Mouse (Mus musculus) CH12.LX (cell line): ENCODE data around the gene Ebf3. TPM values are rescaled to one million over a fixed set of nuclear protein-coding genes. Genes with fewer than 3 reads are reported as not detected.

ENCODE experiments used
- DNase-seq: peaks from one replicate; pipeline ENCODE4 v3.0.0-alpha.2; 2013; ENCODE audit errors: extremely low read depth
- H3K27ac ChIP-seq: 2 replicates; pipeline ENCODE4 v1.5.1; 2012; ENCODE audit warnings: low read depth, mild to moderate bottlenecking, control low read depth, moderate library complexity; ENCODE audit not compliant: insufficient read depth
- H3K27me3 ChIP-seq: replicated peaks from 2 replicates; pipeline ENCODE3; 2012; ENCODE audit warnings: inconsistent platforms
- H3K36me3 ChIP-seq, 2 experiments: replicated peaks in 1 of 2; 2 replicates each; pipeline versions ENCODE3 to v1.6.1; 2012; ENCODE audit warnings: inconsistent platforms in 1 of 2, low read length in 1 of 2, mild to moderate bottlenecking in 1 of 2, mixed read lengths in 1 of 2, moderate library complexity in 1 of 2; ENCODE audit not compliant: control insufficient read depth in 1 of 2, insufficient read depth in 1 of 2
- H3K4me1 ChIP-seq, 2 experiments: 2 replicates each; pipeline ENCODE4 v1.6.1; 2012; ENCODE audit warnings: inconsistent platforms in 1 of 2, moderate library complexity in 1 of 2; ENCODE audit not compliant: insufficient read depth in 2 of 2, control insufficient read depth in 1 of 2
- H3K4me2 ChIP-seq: 2 replicates; pipeline ENCODE4 v1.6.1; 2012; ENCODE audit warnings: low read depth, mild to moderate bottlenecking, control low read depth; ENCODE audit not compliant: poor library complexity, insufficient read depth, severe bottlenecking
- H3K4me3 ChIP-seq, 3 experiments: fragments of 150-350 bp in 1 of 3; sonication (generic) in 1 of 3; replicated peaks in 1 of 3; 2 replicates each; pipeline versions ENCODE3 to v1.5.1; 2011 to 2012; ENCODE audit warnings: low read depth in 2 of 3, low read length in 2 of 3, mild to moderate bottlenecking in 2 of 3, moderate library complexity in 2 of 3, control low read depth in 1 of 3, improper control_type of control experiment in 1 of 3, inconsistent platforms in 1 of 3, mixed read lengths in 1 of 3; ENCODE audit not compliant: poor library complexity in 1 of 3
- H3K79me2 ChIP-seq: replicated peaks from 2 replicates; pipeline ENCODE4 v1.6.1; 2012; ENCODE audit warnings: mild to moderate bottlenecking, moderate library complexity; ENCODE audit not compliant: control insufficient read depth, poor library complexity, insufficient read depth, severe bottlenecking; ENCODE audit errors: extremely low read depth
- H3K9ac ChIP-seq: 2 replicates; pipeline ENCODE4 v1.6.1; 2012; ENCODE audit warnings: low read depth, mild to moderate bottlenecking, control low read depth, moderate library complexity; ENCODE audit not compliant: insufficient read depth
- H3K9me3 ChIP-seq: replicated peaks from 2 replicates; pipeline ENCODE3; 2012; ENCODE audit warnings: low read length, inconsistent platforms, mixed read lengths
- E2F4 ChIP-seq: IDR thresholded peaks from 2 replicates; pipeline ENCODE4 v1.6.1; 2011; ENCODE audit warnings: low read depth, low read length, improper control_type of control experiment; ENCODE audit not compliant: insufficient replicate concordance
- ELF1 ChIP-seq: IDR thresholded peaks from 2 replicates; pipeline ENCODE4 v1.6.1; 2014; ENCODE audit warnings: low read depth, mild to moderate bottlenecking, inconsistent platforms, low read length, improper control_type of control experiment
- JUND ChIP-seq: conservative IDR thresholded peaks from 2 replicates; pipeline ENCODE4 v1.6.1; 2011; ENCODE audit warnings: low read depth, low read length, improper control_type of control experiment
- MAFK ChIP-seq: IDR thresholded peaks from 2 replicates; pipeline ENCODE4 v1.6.1; 2011; ENCODE audit warnings: low read length, improper control_type of control experiment; ENCODE audit not compliant: insufficient replicate concordance
- MAX ChIP-seq: IDR thresholded peaks from 2 replicates; pipeline ENCODE4 v1.6.1; 2011; ENCODE audit warnings: low read length, improper control_type of control experiment
- MAZ ChIP-seq: IDR thresholded peaks from 2 replicates; pipeline ENCODE4 v1.6.1; 2012; ENCODE audit warnings: low read depth, mild to moderate bottlenecking, inconsistent platforms, low read length, improper control_type of control experiment, moderate library complexity
- MXI1 ChIP-seq: IDR thresholded peaks from 2 replicates; pipeline ENCODE4 v1.6.1; 2011; ENCODE audit warnings: mild to moderate bottlenecking, low read depth, low read length, improper control_type of control experiment
- NELFE ChIP-seq: IDR thresholded peaks from 2 replicates; pipeline ENCODE4 v1.6.1; 2011; ENCODE audit warnings: low read depth, low read length, improper control_type of control experiment
- POLR2A ChIP-seq: IDR thresholded peaks from 2 replicates; pipeline ENCODE4 v1.6.1; 2011; ENCODE audit warnings: low read depth, mild to moderate bottlenecking, improper control_type of control experiment, low read length
- POLR2AphosphoS2 ChIP-seq: IDR thresholded peaks from 2 replicates; pipeline ENCODE4 v1.6.1; 2011; ENCODE audit warnings: low read depth, low read length, improper control_type of control experiment
- RAD21 ChIP-seq: IDR thresholded peaks from 2 replicates; pipeline ENCODE4 v1.6.1; 2011; ENCODE audit warnings: low read depth, mild to moderate bottlenecking, low read length, improper control_type of control experiment, moderate library complexity
- SIN3A ChIP-seq: IDR thresholded peaks from 2 replicates; pipeline ENCODE4 v1.6.1; 2012; ENCODE audit warnings: low read length, improper control_type of control experiment, inconsistent platforms
- SMC3 ChIP-seq: IDR thresholded peaks from 2 replicates; pipeline ENCODE4 v1.6.1; 2011; ENCODE audit warnings: low read depth, low read length, improper control_type of control experiment
- TCF12 ChIP-seq: IDR thresholded peaks from 2 replicates; pipeline ENCODE4 v1.6.1; 2014; ENCODE audit warnings: low read depth, mild to moderate bottlenecking, inconsistent platforms, low read length, improper control_type of control experiment
- UBTF ChIP-seq: IDR thresholded peaks from 2 replicates; pipeline ENCODE4 v1.6.1; 2012; ENCODE audit warnings: low read depth, mild to moderate bottlenecking, inconsistent platforms, low read length, improper control_type of control experiment, moderate library complexity
- USF1 ChIP-seq: IDR thresholded peaks from 2 replicates; pipeline ENCODE4 v1.6.1; 2014; ENCODE audit warnings: low read depth, mild to moderate bottlenecking, inconsistent platforms, low read length, improper control_type of control experiment
- ZC3H11A ChIP-seq: IDR thresholded peaks from 2 replicates; pipeline ENCODE4 v1.6.1; 2012; ENCODE audit warnings: low read depth, mild to moderate bottlenecking, inconsistent platforms, low read length, improper control_type of control experiment
- ZKSCAN1 ChIP-seq: IDR thresholded peaks from 2 replicates; pipeline ENCODE4 v1.6.1; 2012; ENCODE audit warnings: low read depth, inconsistent platforms, low read length, improper control_type of control experiment, borderline replicate concordance
- ZMIZ1 ChIP-seq: IDR thresholded peaks from 2 replicates; pipeline ENCODE4 v1.6.1; 2012; ENCODE audit warnings: low read depth, mild to moderate bottlenecking, inconsistent platforms, low read length, improper control_type of control experiment
- ZNF384 ChIP-seq: IDR thresholded peaks from 2 replicates; pipeline ENCODE4 v1.6.1; 2012; ENCODE audit warnings: low read depth, low read length, improper control_type of control experiment, inconsistent platforms
- dilution Hi-C: fragments of 300-500 bp; cut with MboI; formaldehyde crosslinking; loops from 2 replicates; pipeline ENCODE4 v1.14.3; 2020; ENCODE audit warnings: low sequenced_read_pairs; ENCODE audit not compliant: extremely low pct_unique_long_range_greater_than_20kb, extremely low pct_ligation_motif_present
- in situ Hi-C: fragments of 300-500 bp; cut with MboI; formaldehyde crosslinking; loops from 3 replicates; pipeline ENCODE4 v1.14.3; 2019; ENCODE audit warnings: low sequenced_read_pairs, low pct_ligation_motif_present, low pct_unique_long_range_greater_than_20kb, mixed read lengths
- polyA plus RNA-seq: library from polyadenylated mRNA; unstranded; fragments of >175 nt; gene quantifications from 2 replicates; pipeline ENCODE4 v1.2.1, GENCODE M21; 2012; ENCODE audit warnings: low read depth; ENCODE audit not compliant: insufficient read length
- total RNA-seq, 2 experiments: library from RNA; depleted of rRNA; stranded (reverse); fragments of 300-350 nt in 1 of 2; fragments of >200 nt in 1 of 2; gene quantifications; 2 replicates each; pipeline ENCODE4 v1.2.3; 2012 to 2014

The Ebf3 gene
- total and polyA plus RNA-seq, 3 experiments, result 0.10 to 0.89 TPM; not detected in 1

DNA sequence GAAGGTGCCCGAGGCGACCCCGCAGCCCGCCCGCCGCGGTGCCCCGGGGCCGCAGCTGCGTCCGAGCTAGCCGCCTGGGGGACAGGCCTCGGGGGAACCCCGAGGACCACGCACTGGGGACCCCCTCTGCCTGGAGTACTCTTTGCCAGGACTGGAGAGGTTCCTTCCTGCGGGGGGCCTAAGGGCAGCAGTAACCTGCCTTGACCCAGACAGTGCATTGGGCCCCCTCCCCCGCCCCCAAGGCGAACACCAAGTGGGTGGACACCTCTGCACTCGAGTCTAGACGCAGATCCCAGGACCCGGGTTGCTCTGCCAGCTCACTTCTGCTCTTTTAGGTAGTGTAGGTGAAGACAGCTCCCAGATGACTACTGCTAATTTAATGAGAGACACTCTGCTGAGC, 8.7 kb upstream of the Ebf3 start:
- DNase-seq, result no peak
- no peak for TF ChIP-seq POLR2A
- no peak for TF ChIP-seq E2F4
- TF ChIP-seq USF1, result no peak
- no peak for TF ChIP-seq SIN3A
- TF ChIP-seq TCF12, result no peak
- no peak for TF ChIP-seq ZKSCAN1
- no peak for TF ChIP-seq MAZ
- no peak for TF ChIP-seq ELF1
- no peak for TF ChIP-seq ZC3H11A
- TF ChIP-seq ZNF384, result no peak
- no peak for TF ChIP-seq NELFE
- TF ChIP-seq MAX, result no peak
- TF ChIP-seq MAFK, result no peak
- no peak for TF ChIP-seq JUND
- TF ChIP-seq MXI1, result no peak
- TF ChIP-seq SMC3, result no peak
- TF ChIP-seq, all 38 proteins: peak for 0
- dilution Hi-C loops (no loop called here), in situ Hi-C loops (no loop called here)
- H3K4me2 ChIP-seq, result no peak overlapping the region
- H3K36me3 ChIP-seq, result no peaks in the 10 kb centered on the region
- no peak overlapping the region for H3K27ac ChIP-seq
- H3K4me1 ChIP-seq, result no peaks in the 10 kb centered on the region
- no peak overlapping the region for H3K9ac ChIP-seq
- peaks cover 49% of the 10 kb centered on the region for H3K9me3 ChIP-seq
- H3K79me2 ChIP-seq, result no peaks in the 10 kb centered on the region
- H3K27me3 ChIP-seq, result peaks cover 15% of the 10 kb centered on the region
- H3K4me3 ChIP-seq, result no peak overlapping the region

DNA sequence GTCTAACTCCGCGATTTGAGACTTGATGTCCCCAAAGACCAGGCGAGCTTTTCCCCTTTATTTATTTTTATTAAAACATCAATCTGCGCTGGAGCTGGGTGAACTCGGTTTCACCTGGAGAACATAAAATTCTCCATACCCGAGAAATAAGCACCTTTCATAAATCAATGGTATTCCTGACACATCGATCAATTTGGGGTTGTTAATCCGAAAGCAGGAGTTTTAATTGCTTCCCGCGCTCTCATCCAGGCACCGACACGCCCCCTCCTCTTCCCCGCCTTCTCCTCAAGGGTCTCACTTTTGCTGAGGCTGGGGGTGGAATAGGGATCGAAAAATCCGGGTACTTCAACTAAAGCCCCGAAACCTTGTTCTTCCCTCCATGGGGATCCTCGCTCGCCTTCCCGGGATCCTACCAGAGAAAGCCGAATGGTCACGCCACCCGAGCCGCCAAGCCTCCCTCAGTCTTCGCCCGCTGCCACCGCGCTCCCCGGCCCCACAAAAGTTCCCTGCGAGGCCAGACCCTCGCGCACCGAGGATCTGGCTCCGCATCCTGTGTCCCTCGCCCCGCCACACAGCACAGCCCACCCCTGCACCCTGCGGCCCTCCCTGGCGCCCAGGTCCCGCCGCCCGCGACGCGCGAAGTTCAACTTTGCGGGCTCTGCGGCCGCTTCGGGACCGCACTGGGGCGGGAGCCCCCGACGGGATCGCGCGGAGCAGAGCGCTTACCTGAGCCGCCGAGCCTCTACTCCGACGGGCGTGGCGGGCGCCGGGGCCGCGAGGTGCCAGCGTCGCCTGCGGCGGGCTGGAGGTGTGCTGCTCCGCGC, 7.9 kb upstream of the Ebf3 start:
- H3K27me3 ChIP-seq, result peaks cover 9% of the 10 kb centered on the region
- no peaks in the 10 kb centered on the region for H3K4me1 ChIP-seq
- TF ChIP-seq POLR2AphosphoS2 (no peak), UBTF (no peak), ZKSCAN1 (no peak), RAD21 (no peak), ZMIZ1 (no peak), NELFE (no peak)
- no peak overlapping the region for H3K4me2 ChIP-seq
- dilution Hi-C loops, result no loop called here
- DNase-seq, result no peak
- no peak overlapping the region for H3K9ac ChIP-seq
- H3K27ac ChIP-seq, result no peak overlapping the region
- H3K79me2 ChIP-seq, result no peaks in the 10 kb centered on the region
- no peak overlapping the region for H3K4me3 ChIP-seq
- in situ Hi-C loops, result no loop called here
- peaks cover 56% of the 10 kb centered on the region for H3K9me3 ChIP-seq
- no peaks in the 10 kb centered on the region for H3K36me3 ChIP-seq
